Mouse (Mus musculus) E14TG2a.4 (cell line): ENCODE measurements around the gene Ehbp1l1.

Source experiments
- CTCF ChIP-seq: conservative IDR thresholded peaks from 2 replicates; pipeline ENCODE4 v1.5.1; 2014; ENCODE audit warnings: low read length
- POU5F1 ChIP-seq: IDR thresholded peaks from 2 replicates; pipeline ENCODE4 v1.6.1; 2014; ENCODE audit warnings: low read length, borderline replicate concordance

DNA sequence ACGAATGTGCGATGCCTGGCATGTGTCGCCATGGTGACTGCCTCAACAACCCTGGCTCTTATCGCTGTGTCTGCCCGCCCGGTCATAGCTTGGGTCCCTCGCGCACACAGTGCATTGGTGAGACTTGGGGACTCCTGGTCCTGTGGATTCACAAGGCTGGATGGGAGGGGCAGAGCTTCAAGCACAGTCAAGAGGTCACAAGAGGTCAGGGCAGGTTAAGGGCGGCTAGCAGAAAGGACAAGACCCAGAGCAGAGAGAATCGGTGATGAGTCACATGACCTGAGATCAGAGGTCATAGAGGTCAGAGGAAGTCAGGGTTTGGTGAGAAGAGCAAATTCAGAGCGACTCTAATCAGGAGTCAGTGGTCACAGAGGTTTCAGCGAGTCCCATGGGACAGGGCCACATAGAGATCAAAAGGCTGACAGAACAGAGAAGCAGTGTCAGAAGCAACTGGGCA lies 20.8 kb upstream of the Ehbp1l1 start:
- TF ChIP-seq CTCF (no peak), POU5F1 (no peak)
